Mouse (Mus musculus): ENCODE measurements at regions not wholly inside any gene's neighbourhood (a gene's known extent, or its start where the extent isn't known, plus 50 kb on each side); places are given as distances from the start of the nearest gene placed in this dataset.

DNA sequence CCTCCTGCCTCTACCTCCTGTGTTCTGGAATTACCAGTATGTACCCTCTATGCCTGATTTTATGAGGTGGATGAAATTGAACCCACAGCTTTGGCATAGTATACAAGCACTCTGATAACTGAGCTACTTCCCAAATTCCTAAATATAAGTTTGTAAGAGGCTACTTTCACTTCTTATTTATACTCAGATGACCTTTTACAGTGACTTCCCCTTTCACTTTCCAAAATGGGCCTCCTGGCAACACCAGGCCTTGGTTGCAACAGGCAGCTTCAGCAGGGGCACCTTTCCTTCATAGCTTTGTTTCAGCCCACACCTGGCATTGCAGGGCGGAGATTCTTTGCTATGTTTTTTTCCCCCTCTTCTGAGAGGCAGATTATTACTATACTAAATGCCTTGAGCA is 279.7 kb upstream of the Nrp1 start:
- Histone ChIP-seq H3K4me3 (ENCODE audit: control insufficient read depth in 1 of 2, insufficient read depth in 1 of 2, low read depth in 1 of 2, low read length in 2 of 2) (no peak overlapping the region), H3K9ac (ENCODE audit: low read length) (no peak overlapping the region), H3K36me3 (ENCODE audit: control insufficient read depth, insufficient read depth, low read length) (no peaks in the 10 kb centered on the region), H3K27me3 (ENCODE audit: control insufficient read depth, insufficient read depth, low read length) (no peaks in the 10 kb centered on the region), H3K4me2 (ENCODE audit: low read length) (no peak overlapping the region), H3K4me1 (ENCODE audit: control insufficient read depth in 2 of 2, insufficient read depth in 2 of 2, low read length in 2 of 2) (0 out of 4 replicates have a peak, but pooled peaks cover 0 to 2% of the 10 kb centered on the region in 2 experiments), H3K27ac (replicated peaks in 1 of 2; ENCODE audit: control insufficient read depth in 1 of 2, insufficient read depth in 1 of 2, low read depth in 2 of 2, low read length in 2 of 2) (no peak overlapping the region), H3K9me3 (ENCODE audit: control insufficient read depth, low read length) (peaks cover 4% of the 10 kb centered on the region; the same call in 1 of the 2 replicates)
- ATAC-seq (ENCODE audit: insufficient number of reproducible peaks, insufficient read depth, low FRiP score, low read depth), result no peak
- 88% methylated on average over 1 of the region's 1 CpGs for WGBS

DNA sequence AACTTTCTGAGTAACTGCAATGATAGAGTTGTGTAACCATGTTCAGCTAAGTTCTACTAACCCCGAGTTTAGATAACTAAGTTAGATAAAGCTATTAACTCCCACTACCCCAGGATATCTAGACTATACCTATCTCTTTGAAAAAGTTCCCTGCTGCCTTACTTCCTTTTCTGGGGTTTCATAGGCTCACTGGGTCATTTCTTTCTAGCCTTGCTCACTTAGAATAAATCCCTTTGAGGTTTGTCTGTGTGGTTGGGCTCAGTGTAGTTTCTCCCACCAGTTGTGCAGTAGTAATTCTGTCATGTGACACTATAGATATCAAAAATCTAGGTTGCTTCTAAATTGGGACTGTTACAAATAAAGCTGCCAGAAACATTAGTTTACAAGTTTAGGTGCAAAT is 272.6 kb upstream of the Nrp1 start:
- ATAC-seq (ENCODE audit: insufficient number of reproducible peaks, insufficient read depth, low FRiP score, low read depth), result no peak
- no peak overlapping the region for H3K4me2 ChIP-seq (ENCODE audit: low read length)
- H3K36me3 ChIP-seq (ENCODE audit: control insufficient read depth, insufficient read depth, low read length), result no peaks in the 10 kb centered on the region
- no peak overlapping the region for H3K27ac ChIP-seq (replicated peaks in 1 of 2; ENCODE audit: control insufficient read depth in 1 of 2, insufficient read depth in 1 of 2, low read depth in 2 of 2, low read length in 2 of 2)
- WGBS, result 50% methylated on average over 1 of the region's 1 CpGs
- H3K4me1 ChIP-seq (ENCODE audit: control insufficient read depth in 2 of 2, insufficient read depth in 2 of 2, low read length in 2 of 2), result no peaks in the 10 kb centered on the region
- no peaks in the 10 kb centered on the region for H3K9me3 ChIP-seq (ENCODE audit: control insufficient read depth, low read length)
- H3K27me3 ChIP-seq (ENCODE audit: control insufficient read depth, insufficient read depth, low read length), result no peaks in the 10 kb centered on the region
- H3K4me3 ChIP-seq (ENCODE audit: control insufficient read depth in 1 of 2, insufficient read depth in 1 of 2, low read depth in 1 of 2, low read length in 2 of 2), result no peak overlapping the region
- no peak overlapping the region for H3K9ac ChIP-seq (ENCODE audit: low read length)

DNA sequence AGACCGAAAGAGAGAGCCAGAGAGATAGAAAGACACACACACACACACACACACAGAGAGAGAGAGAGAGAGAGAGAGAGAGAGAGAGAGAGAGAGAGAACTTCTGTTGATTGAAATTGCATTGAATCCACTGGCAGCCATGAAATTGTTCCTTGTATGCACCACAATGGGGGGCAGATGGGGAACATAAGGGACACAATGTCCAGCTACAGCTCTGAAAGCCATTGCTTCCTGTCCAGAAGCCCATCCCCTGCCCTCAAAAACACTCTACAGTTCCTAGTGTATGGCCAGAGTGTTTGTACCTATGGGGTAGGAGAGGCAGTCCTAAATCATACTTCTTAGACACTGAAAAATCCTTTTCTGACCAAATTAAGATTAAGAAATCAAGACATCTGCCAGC is 270.9 kb upstream of the Nrp1 start:
- Histone ChIP-seq H3K9ac (ENCODE audit: low read length) (no peak overlapping the region), H3K27ac (replicated peaks in 1 of 2; ENCODE audit: control insufficient read depth in 1 of 2, insufficient read depth in 1 of 2, low read depth in 2 of 2, low read length in 2 of 2) (no peak overlapping the region), H3K4me1 (ENCODE audit: control insufficient read depth in 2 of 2, insufficient read depth in 2 of 2, low read length in 2 of 2) (no peaks in the 10 kb centered on the region), H3K4me3 (ENCODE audit: control insufficient read depth in 1 of 2, insufficient read depth in 1 of 2, low read depth in 1 of 2, low read length in 2 of 2) (no peak overlapping the region), H3K9me3 (ENCODE audit: control insufficient read depth, low read length) (no peaks in the 10 kb centered on the region), H3K36me3 (ENCODE audit: control insufficient read depth, insufficient read depth, low read length) (no peaks in the 10 kb centered on the region), H3K4me2 (ENCODE audit: low read length) (no peak overlapping the region), H3K27me3 (ENCODE audit: control insufficient read depth, insufficient read depth, low read length) (no peaks in the 10 kb centered on the region)
- 96% methylated on average over 1 of the region's 1 CpGs for WGBS
- ATAC-seq (ENCODE audit: insufficient number of reproducible peaks, insufficient read depth, low FRiP score, low read depth), result no peak

DNA sequence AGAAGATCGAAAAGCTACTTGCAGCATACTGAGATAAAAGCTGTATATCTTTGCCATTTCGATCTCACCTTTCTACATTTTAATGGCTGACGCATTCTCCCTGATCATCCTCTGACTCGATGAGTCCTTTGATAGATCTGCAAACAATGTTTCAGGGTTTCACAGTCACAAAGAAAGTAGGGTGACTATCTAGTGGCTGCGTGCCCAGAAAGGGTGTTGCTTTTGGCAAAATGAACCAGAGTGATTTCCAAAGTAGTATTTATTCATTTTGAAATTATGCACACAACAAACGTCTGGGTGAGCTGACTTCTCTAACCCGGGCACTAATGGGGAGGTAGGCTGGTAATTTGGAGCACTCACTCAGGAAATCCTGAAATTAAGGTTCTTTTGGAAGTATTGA is 265.6 kb upstream of the Nrp1 start:
- H3K4me3 ChIP-seq (ENCODE audit: control insufficient read depth in 1 of 2, insufficient read depth in 1 of 2, low read depth in 1 of 2, low read length in 2 of 2), result no peak overlapping the region
- no peaks in the 10 kb centered on the region for H3K4me1 ChIP-seq (ENCODE audit: control insufficient read depth in 2 of 2, insufficient read depth in 2 of 2, low read length in 2 of 2)
- H3K9ac ChIP-seq (ENCODE audit: low read length), result no peak overlapping the region
- no peak overlapping the region for H3K4me2 ChIP-seq (ENCODE audit: low read length)
- H3K36me3 ChIP-seq (ENCODE audit: control insufficient read depth, insufficient read depth, low read length), result no peaks in the 10 kb centered on the region
- WGBS, result 73% methylated on average over 7 of the region's 7 CpGs
- H3K9me3 ChIP-seq (ENCODE audit: control insufficient read depth, low read length), result no peaks in the 10 kb centered on the region
- no peak overlapping the region for H3K27ac ChIP-seq (replicated peaks in 1 of 2; ENCODE audit: control insufficient read depth in 1 of 2, insufficient read depth in 1 of 2, low read depth in 2 of 2, low read length in 2 of 2)
- no peak for ATAC-seq (ENCODE audit: insufficient number of reproducible peaks, insufficient read depth, low FRiP score, low read depth)
- no peaks in the 10 kb centered on the region for H3K27me3 ChIP-seq (ENCODE audit: control insufficient read depth, insufficient read depth, low read length)

DNA sequence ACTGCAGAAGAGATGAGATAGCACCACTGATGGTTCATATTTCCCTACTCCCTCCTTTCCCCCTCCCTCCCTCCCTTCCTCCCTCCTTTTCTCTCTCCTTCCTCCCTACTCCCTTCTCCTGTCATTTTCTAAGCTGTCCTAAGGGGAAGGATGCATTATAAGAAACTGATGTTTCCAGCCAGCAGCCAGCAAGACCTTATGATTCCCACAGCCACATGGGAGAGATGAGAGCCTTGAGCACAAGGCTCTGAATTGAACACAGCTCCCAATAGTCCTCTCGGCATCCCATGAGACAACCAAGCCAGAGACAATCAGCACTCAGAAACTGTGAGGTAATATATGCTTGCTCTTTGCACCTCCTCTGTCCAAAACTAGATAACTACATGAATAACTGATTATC is 263.0 kb upstream of the Nrp1 start:
- Histone ChIP-seq H3K4me2 (ENCODE audit: low read length) (no peak overlapping the region), H3K27me3 (ENCODE audit: control insufficient read depth, insufficient read depth, low read length) (no peaks in the 10 kb centered on the region), H3K9ac (ENCODE audit: low read length) (no peak overlapping the region), H3K4me1 (ENCODE audit: control insufficient read depth in 2 of 2, insufficient read depth in 2 of 2, low read length in 2 of 2) (peaks cover 2 to 9% of the 10 kb centered on the region in 2 experiments; a peak in 3 of 4 replicates), H3K9me3 (ENCODE audit: control insufficient read depth, low read length) (no peaks in the 10 kb centered on the region), H3K4me3 (ENCODE audit: control insufficient read depth in 1 of 2, insufficient read depth in 1 of 2, low read depth in 1 of 2, low read length in 2 of 2) (no peak overlapping the region), H3K36me3 (ENCODE audit: control insufficient read depth, insufficient read depth, low read length) (no peaks in the 10 kb centered on the region), H3K27ac (replicated peaks in 1 of 2; ENCODE audit: control insufficient read depth in 1 of 2, insufficient read depth in 1 of 2, low read depth in 2 of 2, low read length in 2 of 2) (no peak overlapping the region)
- 52% methylated on average over 1 of the region's 1 CpGs for WGBS
- ATAC-seq (ENCODE audit: insufficient number of reproducible peaks, insufficient read depth, low FRiP score, low read depth), result no peak

DNA sequence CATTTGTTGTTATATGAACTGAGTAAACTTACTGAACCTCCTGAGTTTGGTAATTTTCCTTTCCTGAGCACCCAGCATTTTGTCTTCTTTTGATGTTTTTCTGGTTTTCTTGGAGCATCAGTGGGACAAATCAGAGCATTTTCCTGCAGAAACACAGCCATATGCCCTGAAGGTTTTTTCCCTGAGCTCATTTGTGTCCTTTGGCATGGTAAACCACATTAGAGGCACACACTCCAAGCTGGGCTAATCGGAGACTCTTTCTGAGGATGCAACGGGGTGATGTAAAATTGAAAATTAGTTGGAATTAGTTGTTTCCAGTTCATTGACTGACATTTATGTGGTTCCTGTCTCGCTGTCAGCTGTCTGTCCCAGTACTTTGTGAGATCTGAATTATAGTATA is 260.8 kb upstream of the Nrp1 start:
- H3K9ac ChIP-seq (ENCODE audit: low read length), result no peak overlapping the region
- no peaks in the 10 kb centered on the region for H3K27me3 ChIP-seq (ENCODE audit: control insufficient read depth, insufficient read depth, low read length)
- H3K36me3 ChIP-seq (ENCODE audit: control insufficient read depth, insufficient read depth, low read length), result no peaks in the 10 kb centered on the region
- no peak overlapping the region for H3K4me2 ChIP-seq (ENCODE audit: low read length)
- no peaks in the 10 kb centered on the region for H3K9me3 ChIP-seq (ENCODE audit: control insufficient read depth, low read length)
- H3K4me1 ChIP-seq (ENCODE audit: control insufficient read depth in 2 of 2, insufficient read depth in 2 of 2, low read length in 2 of 2), result peaks cover 2 to 9% of the 10 kb centered on the region in 2 experiments; a peak in 3 of 4 replicates
- no peak for ATAC-seq (ENCODE audit: insufficient number of reproducible peaks, insufficient read depth, low FRiP score, low read depth)
- 76% methylated on average over 3 of the region's 3 CpGs for WGBS
- no peak overlapping the region for H3K27ac ChIP-seq (replicated peaks in 1 of 2; ENCODE audit: control insufficient read depth in 1 of 2, insufficient read depth in 1 of 2, low read depth in 2 of 2, low read length in 2 of 2)
- H3K4me3 ChIP-seq (ENCODE audit: control insufficient read depth in 1 of 2, insufficient read depth in 1 of 2, low read depth in 1 of 2, low read length in 2 of 2), result no peak overlapping the region

DNA sequence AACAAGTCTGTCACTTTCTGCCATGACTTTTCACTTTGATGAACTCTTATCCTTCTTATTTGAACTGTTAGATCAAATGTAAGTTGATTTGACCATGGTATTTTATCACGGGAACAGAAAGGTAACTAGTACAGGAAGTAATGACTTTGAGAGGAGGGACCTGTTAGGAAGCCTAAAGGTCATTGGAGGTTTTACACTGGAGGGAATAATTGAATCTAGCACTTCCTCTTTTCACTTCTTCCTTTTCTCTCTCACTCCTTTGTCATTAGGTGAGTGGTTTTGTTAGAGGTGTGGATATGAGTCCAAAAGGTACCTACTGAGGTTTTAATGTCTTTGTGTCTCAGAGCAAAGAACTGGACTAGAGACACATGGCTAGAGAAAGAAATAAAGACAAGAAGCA is 255.0 kb upstream of the Nrp1 start:
- H3K4me1 ChIP-seq (ENCODE audit: control insufficient read depth in 2 of 2, insufficient read depth in 2 of 2, low read length in 2 of 2), result peaks cover 2 to 9% of the 10 kb centered on the region in 2 experiments; a peak in 3 of 4 replicates
- peaks cover 4% of the 10 kb centered on the region; the same call in 1 of the 2 replicates for H3K9me3 ChIP-seq (ENCODE audit: control insufficient read depth, low read length)
- H3K36me3 ChIP-seq (ENCODE audit: control insufficient read depth, insufficient read depth, low read length), result no peaks in the 10 kb centered on the region
- H3K4me3 ChIP-seq (ENCODE audit: control insufficient read depth in 1 of 2, insufficient read depth in 1 of 2, low read depth in 1 of 2, low read length in 2 of 2), result no peak overlapping the region
- H3K27ac ChIP-seq (replicated peaks in 1 of 2; ENCODE audit: control insufficient read depth in 1 of 2, insufficient read depth in 1 of 2, low read depth in 2 of 2, low read length in 2 of 2), result no peak overlapping the region
- no peak overlapping the region for H3K9ac ChIP-seq (ENCODE audit: low read length)
- no peak overlapping the region for H3K4me2 ChIP-seq (ENCODE audit: low read length)
- WGBS, result 78% methylated on average over 1 of the region's 1 CpGs
- no peak for ATAC-seq (ENCODE audit: insufficient number of reproducible peaks, insufficient read depth, low FRiP score, low read depth)
- H3K27me3 ChIP-seq (ENCODE audit: control insufficient read depth, insufficient read depth, low read length), result no peaks in the 10 kb centered on the region

DNA sequence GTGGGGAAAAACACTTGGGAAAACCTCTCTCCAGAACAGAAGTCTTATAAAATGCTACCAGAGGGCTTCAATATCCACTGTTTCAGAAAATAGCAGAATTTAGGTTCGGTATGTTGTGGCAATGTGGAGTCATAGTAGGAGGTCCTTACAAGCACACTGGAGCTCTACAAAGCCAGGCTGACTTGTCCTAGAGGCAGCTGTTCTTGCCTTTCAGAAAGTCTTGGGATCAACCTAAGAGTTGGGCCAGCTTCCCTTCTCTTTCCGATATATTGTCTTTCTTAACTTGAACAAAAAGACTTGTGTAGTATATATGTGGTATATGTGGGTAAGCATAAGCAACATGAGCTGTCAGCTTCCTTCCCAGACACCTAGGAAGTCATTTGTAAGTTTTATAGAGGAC is 251.8 kb upstream of the Nrp1 start:
- 92% methylated on average over 2 of the region's 2 CpGs for WGBS
- no peaks in the 10 kb centered on the region for H3K36me3 ChIP-seq (ENCODE audit: control insufficient read depth, insufficient read depth, low read length)

More for the DNA sequence above, 251.8 kb upstream of the Nrp1 start:
- Histone ChIP-seq H3K4me2 (ENCODE audit: low read length) (no peak overlapping the region), H3K9ac (ENCODE audit: low read length) (no peak overlapping the region), H3K27me3 (ENCODE audit: control insufficient read depth, insufficient read depth, low read length) (no peaks in the 10 kb centered on the region), H3K27ac (replicated peaks in 1 of 2; ENCODE audit: control insufficient read depth in 1 of 2, insufficient read depth in 1 of 2, low read depth in 2 of 2, low read length in 2 of 2) (no peak overlapping the region), H3K4me3 (ENCODE audit: control insufficient read depth in 1 of 2, insufficient read depth in 1 of 2, low read depth in 1 of 2, low read length in 2 of 2) (no peak overlapping the region), H3K9me3 (ENCODE audit: control insufficient read depth, low read length) (peaks cover 4% of the 10 kb centered on the region; the same call in 1 of the 2 replicates), H3K4me1 (ENCODE audit: control insufficient read depth in 2 of 2, insufficient read depth in 2 of 2, low read length in 2 of 2) (no peaks in the 10 kb centered on the region)
- ATAC-seq (ENCODE audit: insufficient number of reproducible peaks, insufficient read depth, low FRiP score, low read depth), result no peak
